Mouse (Mus musculus) left cerebral cortex, postnatal 14 days (tissue): Measurements from ENCODE around the gene Tubgcp2. TPM values are rescaled to one million over a fixed set of nuclear protein-coding genes. Genes with fewer than 3 reads are reported as not detected.

Experiments used
- DNase-seq, 2 experiments: peaks; one replicate each; pipeline ENCODE4 v3.0.0; 2021 to 2022; ENCODE audit warnings: low spot score in 2 of 2, mixed read lengths in 1 of 2
- intact Hi-C: fragments of 180-260 bp; cut with DNase I; formaldehyde crosslinking; loops from one replicate; pipeline ENCODE4 v1.15.1; 2025
- microRNA-seq, 2 experiments: library from miRNA; unstranded; fragments of <30 nt; microRNA quantifications; one replicate each; pipeline ENCODE4 v1.2.0; 2022
- total RNA-seq, 2 experiments: library from RNA; stranded (reverse); gene quantifications; 2 replicates each; pipeline ENCODE4 v1.2.3; 2021

Tubgcp2 gene
- total RNA-seq, 2 experiments from 2014 or later, result 38.2 to 38.4 TPM

GRCm38 (mm10) chr7:139961141-139961540, 75.3 kb downstream of the Tubgcp2 start:
- no peak for DNase-seq
- intact Hi-C loops, result no loop called here

GRCm38 (mm10) chr7:139957958-139958357, 78.5 kb downstream of the Tubgcp2 start:
- no peak for DNase-seq
- intact Hi-C loops, result no loop called here

GRCm38 (mm10) chr7:139957437-139957836, 79.0 kb downstream of the Tubgcp2 start:
- DNase-seq, result no peak
- intact Hi-C loops, result no loop called here

GRCm38 (mm10) chr7:139956658-139957057, 79.8 kb downstream of the Tubgcp2 start:
- DNase-seq, result no peak
- intact Hi-C loops, result no loop called here

GRCm38 (mm10) chr7:139955505-139955904, 81.0 kb downstream of the Tubgcp2 start:
- intact Hi-C loops, result no loop called here

GRCm38 (mm10) chr7:139951991-139952633, 84.4 kb downstream of the Tubgcp2 start:
- no peak for DNase-seq
- intact Hi-C loops, result no loop called here

More at GRCm38 (mm10) chr7:139955505-139955904, 81.0 kb downstream of the Tubgcp2 start:
- DNase-seq, result no peak

GRCm38 (mm10) chr7:139951079-139951478, 85.4 kb downstream of the Tubgcp2 start:
- intact Hi-C loops, result no loop called here
- no peak for DNase-seq

- no peak for DNase-seq
- intact Hi-C loops, result no loop called here
These were observed 86.0 kb downstream of the Tubgcp2 start for GRCm38 (mm10) chr7:139950283-139950971.

GRCm38 (mm10) chr7:139949893-139950282, 86.6 kb downstream of the Tubgcp2 start:
- intact Hi-C loops, result no loop called here
- DNase-seq, result no peak

- intact Hi-C loops, result no loop called here
- no peak for DNase-seq
These were observed 90.4 kb downstream of the Tubgcp2 start for GRCm38 (mm10) chr7:139946032-139946431.

Small RNAs within 50 kb of the gene (microRNA-seq; reads per million reads assigned to microRNA genes)
- 0.34 to 0.53 reads per million in 2 experiments for gene Mir202
- gene Mir7062, result 1.1 to 1.7 reads per million in 2 experiments
- 0 reads per million in 2 experiments for gene mmu-mir-7686

Other genes with a start within 250 kb of the Tubgcp2 start
- gene Adgra1, start 202.5 kb downstream of the Tubgcp2 start, total RNA-seq, result 10 to 100 TPM; 49.5 to 63.6 TPM
- gene Kndc1, start 142.0 kb downstream of the Tubgcp2 start, total RNA-seq, result 10 to 100 TPM; 41.1 to 52.5 TPM
- not detected for gene Utf1, start 92.9 kb downstream of the Tubgcp2 start, total RNA-seq
- gene 6430531B16Rik, start 57.9 kb downstream of the Tubgcp2 start, total RNA-seq, result under 1 TPM; 0.79 to 0.89 TPM
- 1 to 10 TPM; 1.3 to 2.0 TPM for gene Adam8, start 44.1 kb downstream of the Tubgcp2 start, total RNA-seq
- 10 to 100 TPM; 18.8 to 25.9 TPM for gene Zfp511, start 278 bp downstream of the Tubgcp2 start, total RNA-seq
- under 1 TPM; 0.29 to 0.30 TPM for gene Msx3, start 12.4 kb upstream of the Tubgcp2 start, total RNA-seq
- gene Caly, start 45.9 kb upstream of the Tubgcp2 start, total RNA-seq, result 100 to 1,000 TPM; 181 to 224 TPM
- not detected for gene Prap1, start 56.7 kb upstream of the Tubgcp2 start, total RNA-seq
- gene Fuom, start 65.8 kb upstream of the Tubgcp2 start, total RNA-seq, result 10 to 100 TPM; 36.4 to 40.8 TPM
- 1 to 10 TPM; 5.3 to 5.6 TPM for gene Paox, start 79.1 kb upstream of the Tubgcp2 start, total RNA-seq
- 10 to 100 TPM; 49.1 to 55.7 TPM for gene Echs1, start 79.8 kb upstream of the Tubgcp2 start, total RNA-seq
- 10 to 100 TPM; 19.5 to 21.8 TPM for gene Mtg1, start 100.9 kb upstream of the Tubgcp2 start, total RNA-seq
- gene Sprn, start 118.2 kb upstream of the Tubgcp2 start, total RNA-seq, result 100 to 1,000 TPM; 213 to 214 TPM
- gene Olfr522, start 128.1 kb upstream of the Tubgcp2 start, total RNA-seq, result not detected
- under 1 TPM in 1 of 2 experiments, not detected in 1; 0.11 TPM for gene Olfr523, start 136.5 kb upstream of the Tubgcp2 start, total RNA-seq
- gene Olfr524, start 169.3 kb upstream of the Tubgcp2 start, total RNA-seq, result not detected
- gene Cd163l1, start 181.6 kb upstream of the Tubgcp2 start, total RNA-seq, result under 1 TPM in 1 of 2 experiments, not detected in 1; 0.18 TPM
- not detected for gene 5830411N06Rik, start 210.6 kb upstream of the Tubgcp2 start, total RNA-seq